Mouse (Mus musculus) liver, embryonic 15.5 days (tissue): ENCODE data around the gene Maip1. TPM values are rescaled to one million over a fixed set of nuclear protein-coding genes. Genes with fewer than 3 reads are reported as not detected.
A peak's percentile ranks its signal among the peaks of the same experiment; 100 is the strongest.

Source experiments
- ATAC-seq: fragments of 200-750 bp; cut with Nextera tagmentation; 2 replicates; pipeline ENCODE4 v1.8.0; 2017; ENCODE audit warnings: moderate number of reproducible peaks, mild to moderate bottlenecking, moderate library complexity; ENCODE audit not compliant: insufficient read depth
- H3K27ac ChIP-seq: fragments of 300-500 bp; sonication (generic); replicated peaks from 2 replicates; pipeline ENCODE4 v1.5.1; 2015; ENCODE audit warnings: mild to moderate bottlenecking, inconsistent platforms
- H3K27me3 ChIP-seq: fragments of 300-500 bp; sonication (generic); 2 replicates; pipeline ENCODE4 v1.6.1; 2015; ENCODE audit warnings: mild to moderate bottlenecking, inconsistent platforms
- H3K36me3 ChIP-seq: fragments of 300-500 bp; sonication (generic); replicated peaks from 2 replicates; pipeline ENCODE4 v1.6.1; 2015; ENCODE audit warnings: moderate library complexity, mild to moderate bottlenecking, inconsistent platforms
- H3K4me1 ChIP-seq: fragments of 300-500 bp; sonication (generic); replicated peaks from 2 replicates; pipeline ENCODE4 v1.6.1; 2015; ENCODE audit warnings: inconsistent platforms
- H3K4me2 ChIP-seq: fragments of 300-500 bp; sonication (generic); 2 replicates; pipeline ENCODE4 v1.6.1; 2015; ENCODE audit warnings: moderate library complexity, mild to moderate bottlenecking, inconsistent platforms
- H3K4me3 ChIP-seq: fragments of 300-500 bp; sonication (generic); replicated peaks from 2 replicates; pipeline ENCODE4 v1.5.1; 2015; ENCODE audit warnings: mild to moderate bottlenecking, inconsistent platforms
- H3K9ac ChIP-seq: fragments of 300-500 bp; sonication (generic); 2 replicates; pipeline ENCODE4 v1.6.1; 2015; ENCODE audit warnings: moderate library complexity, mild to moderate bottlenecking, inconsistent platforms
- H3K9me3 ChIP-seq: fragments of 300-500 bp; sonication (generic); replicated peaks from 2 replicates; pipeline ENCODE4 v1.6.1; 2016; ENCODE audit warnings: inconsistent platforms
- WGBS: fragments of 180-500 bp; shearing (Covaris S2); methylation state at CpG from one replicate; pipeline ENCODE4 v1.1.7; 2015; ENCODE audit warnings: mixed read lengths; ENCODE audit not compliant: insufficient replicate concordance; 5-methylcytosine and 5-hydroxymethylcytosine counted together
- polyA plus RNA-seq: library from polyadenylated mRNA; unstranded; fragments of >200 nt; fragmentation: Nextera tagmentation; extraction: Ambion mirVana; gene quantifications from 2 replicates; pipeline ENCODE4 v1.2.1, GENCODE M21; 2015

Gene Maip1
- polyA plus RNA-seq, 1 experiment from 2014 or later, result 7.9 TPM

GRCm38 (mm10) chr1:57428368-57429308 lies 22.5 kb downstream of the Maip1 start:
- Histone ChIP-seq H3K9me3 (no peaks in the 10 kb centered on the region), H3K36me3 (no peaks in the 10 kb centered on the region), H3K27ac (no peak overlapping the region), H3K4me1 (no peaks in the 10 kb centered on the region), H3K4me2 (no peak overlapping the region), H3K4me3 (no peak overlapping the region), H3K27me3 (peaks cover 3% of the 10 kb centered on the region; the same call in 1 of the 2 replicates), H3K9ac (no peak overlapping the region)
- ATAC-seq, result no peak
- 45% methylated on average over 16 of the region's 16 CpGs for WGBS

GRCm38 (mm10) chr1:57429786-57430483 lies 23.8 kb downstream of the Maip1 start:
- H3K27ac ChIP-seq, result no peak overlapping the region
- H3K4me3 ChIP-seq, result no peak overlapping the region
- no peaks in the 10 kb centered on the region for H3K36me3 ChIP-seq
- no peak overlapping the region; the same call in 1 of the 2 replicates for H3K4me2 ChIP-seq
- ATAC-seq, result no peak
- H3K4me1 ChIP-seq, result no peaks in the 10 kb centered on the region
- peaks cover 3% of the 10 kb centered on the region; the same call in 1 of the 2 replicates for H3K27me3 ChIP-seq
- no peaks in the 10 kb centered on the region for H3K9me3 ChIP-seq
- H3K9ac ChIP-seq, result no peak overlapping the region
- 9% methylated on average over 12 of the region's 12 CpGs for WGBS

- WGBS, result 73% methylated on average over 7 of the region's 7 CpGs
- H3K9ac ChIP-seq, result no peak overlapping the region
- peaks cover 13% of the 10 kb centered on the region; the same call in 1 of the 2 replicates for H3K4me1 ChIP-seq
- H3K4me2 ChIP-seq, result no peak overlapping the region
- H3K36me3 ChIP-seq, result no peaks in the 10 kb centered on the region
- no peak overlapping the region for H3K4me3 ChIP-seq
- no peak overlapping the region for H3K27ac ChIP-seq
- no peak for ATAC-seq
- no peaks in the 10 kb centered on the region for H3K9me3 ChIP-seq
- H3K27me3 ChIP-seq, result peaks cover 3% of the 10 kb centered on the region; the same call in 1 of the 2 replicates
Measured at GRCm38 (mm10) chr1:57433141-57433540, 27.0 kb downstream of the Maip1 start.

GRCm38 (mm10) chr1:57436408-57436807 lies 30.3 kb downstream of the Maip1 start:
- H3K9ac ChIP-seq, result no peak overlapping the region
- peaks cover 13% of the 10 kb centered on the region; the same call in 1 of the 2 replicates for H3K4me1 ChIP-seq
- peak overlapping the region; percentile 20; the same call in 1 of the 2 replicates for H3K4me3 ChIP-seq
- peak overlapping the region; percentile 33; the same call in 1 of the 2 replicates for H3K27ac ChIP-seq
- H3K4me2 ChIP-seq, result peak overlapping the region; percentile 45
- peak; percentile 37; the same call in 1 of the 2 replicates for ATAC-seq
- no peaks in the 10 kb centered on the region for H3K27me3 ChIP-seq
- no peaks in the 10 kb centered on the region for H3K9me3 ChIP-seq
- WGBS, result 17% methylated on average over 9 of the region's 9 CpGs
- H3K36me3 ChIP-seq, result no peaks in the 10 kb centered on the region

- 27% methylated on average over 9 of the region's 9 CpGs for WGBS
- Histone ChIP-seq H3K9ac (no peak overlapping the region), H3K27ac (peak overlapping the region; percentile 33), H3K4me3 (no peak overlapping the region), H3K4me2 (peak overlapping the region; percentile 45), H3K4me1 (peaks cover 13% of the 10 kb centered on the region; the same call in 1 of the 2 replicates), H3K9me3 (no peaks in the 10 kb centered on the region), H3K36me3 (no peaks in the 10 kb centered on the region), H3K27me3 (no peaks in the 10 kb centered on the region)
- ATAC-seq, result no peak
Measured at GRCm38 (mm10) chr1:57436954-57437353, 30.8 kb downstream of the Maip1 start.

GRCm38 (mm10) chr1:57439026-57439425 lies 32.9 kb downstream of the Maip1 start:
- WGBS, result 61% methylated on average over 6 of the region's 6 CpGs
- H3K4me3 ChIP-seq, result no peak overlapping the region
- ATAC-seq, result no peak
- H3K27me3 ChIP-seq, result no peaks in the 10 kb centered on the region
- peaks cover 13% of the 10 kb centered on the region; the same call in 1 of the 2 replicates for H3K4me1 ChIP-seq
- no peak overlapping the region for H3K27ac ChIP-seq
- H3K36me3 ChIP-seq, result no peaks in the 10 kb centered on the region
- H3K4me2 ChIP-seq, result no peak overlapping the region
- no peaks in the 10 kb centered on the region for H3K9me3 ChIP-seq
- H3K9ac ChIP-seq, result no peak overlapping the region

- 37% methylated on average over 4 of the region's 4 CpGs for WGBS
- no peaks in the 10 kb centered on the region for H3K27me3 ChIP-seq
- no peak overlapping the region for H3K27ac ChIP-seq
- no peak overlapping the region for H3K4me3 ChIP-seq
- ATAC-seq, result no peak
- H3K9ac ChIP-seq, result no peak overlapping the region
- no peak overlapping the region for H3K4me2 ChIP-seq
- no peaks in the 10 kb centered on the region for H3K9me3 ChIP-seq
- peaks cover 13% of the 10 kb centered on the region; the same call in 1 of the 2 replicates for H3K4me1 ChIP-seq
- no peaks in the 10 kb centered on the region for H3K36me3 ChIP-seq
Measured at GRCm38 (mm10) chr1:57440771-57441170, 34.6 kb downstream of the Maip1 start.

GRCm38 (mm10) chr1:57445679-57446078 lies 39.6 kb downstream of the Maip1 start:
- Histone ChIP-seq H3K27me3 (no peaks in the 10 kb centered on the region), H3K36me3 (no peaks in the 10 kb centered on the region), H3K9me3 (no peaks in the 10 kb centered on the region), H3K27ac (no peak overlapping the region), H3K4me1 (no peaks in the 10 kb centered on the region), H3K4me2 (no peak overlapping the region), H3K9ac (no peak overlapping the region), H3K4me3 (no peak overlapping the region)
- WGBS, result 69% methylated on average over 10 of the region's 10 CpGs
- ATAC-seq, result no peak

GRCm38 (mm10) chr1:57450241-57450640 lies 44.1 kb downstream of the Maip1 start:
- no peaks in the 10 kb centered on the region for H3K36me3 ChIP-seq
- no peak for ATAC-seq
- no peaks in the 10 kb centered on the region for H3K4me1 ChIP-seq
- no peak overlapping the region for H3K4me3 ChIP-seq
- no peak overlapping the region for H3K4me2 ChIP-seq
- no peak overlapping the region for H3K9ac ChIP-seq
- H3K27me3 ChIP-seq, result no peaks in the 10 kb centered on the region
- no peaks in the 10 kb centered on the region for H3K9me3 ChIP-seq
- no peak overlapping the region for H3K27ac ChIP-seq
- 62% methylated on average over 1 of the region's 1 CpGs for WGBS

GRCm38 (mm10) chr1:57460305-57460940 lies 54.3 kb downstream of the Maip1 start:
- no peaks in the 10 kb centered on the region for H3K9me3 ChIP-seq
- WGBS, result 71% methylated on average over 6 of the region's 6 CpGs
- H3K9ac ChIP-seq, result no peak overlapping the region
- H3K27me3 ChIP-seq, result no peaks in the 10 kb centered on the region
- H3K27ac ChIP-seq, result no peak overlapping the region
- ATAC-seq, result no peak
- no peaks in the 10 kb centered on the region for H3K4me1 ChIP-seq
- no peak overlapping the region for H3K4me3 ChIP-seq
- H3K4me2 ChIP-seq, result no peak overlapping the region
- H3K36me3 ChIP-seq, result no peaks in the 10 kb centered on the region
